Mouse (Mus musculus): Measurements from ENCODE around the gene Prkce.
"Not testable (repeated sequence)": the region's sequence is repeated elsewhere in the genome, so short reads cannot be mapped to it uniquely, and the experiment has no call there.

Prkce gene

DNA sequence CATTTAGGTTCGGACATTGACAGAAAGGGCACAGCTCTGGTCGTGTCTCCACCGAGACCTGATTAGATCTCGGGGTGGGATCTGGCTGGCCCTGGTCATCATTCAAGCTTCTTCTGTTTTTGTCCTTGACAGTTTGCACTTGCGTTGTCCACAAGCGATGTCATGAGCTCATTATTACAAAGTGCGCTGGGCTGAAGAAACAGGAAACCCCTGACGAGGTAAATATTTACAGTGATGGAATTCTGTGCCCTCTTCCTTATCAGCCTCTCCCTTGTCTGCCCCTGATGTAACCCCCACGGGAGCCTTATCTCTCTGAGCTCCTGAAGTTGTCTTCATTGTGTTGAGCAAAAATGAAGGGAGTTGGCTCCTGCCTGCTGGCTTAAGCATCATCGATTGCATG is 309.1 kb downstream of the Prkce start:
- no peak for DNase-seq (ENCODE audit: low spot score in 2 of 2)

- DNase-seq (ENCODE audit: low spot score in 2 of 2) = not testable (repeated sequence)
Observed at GRCm38 (mm10) chr17:86477401-86477800, 309.8 kb downstream of the Prkce start.

- DNase-seq (ENCODE audit: low spot score in 2 of 2) = no peak
Observed at GRCm38 (mm10) chr17:86479406-86479805, 311.8 kb downstream of the Prkce start.

DNA sequence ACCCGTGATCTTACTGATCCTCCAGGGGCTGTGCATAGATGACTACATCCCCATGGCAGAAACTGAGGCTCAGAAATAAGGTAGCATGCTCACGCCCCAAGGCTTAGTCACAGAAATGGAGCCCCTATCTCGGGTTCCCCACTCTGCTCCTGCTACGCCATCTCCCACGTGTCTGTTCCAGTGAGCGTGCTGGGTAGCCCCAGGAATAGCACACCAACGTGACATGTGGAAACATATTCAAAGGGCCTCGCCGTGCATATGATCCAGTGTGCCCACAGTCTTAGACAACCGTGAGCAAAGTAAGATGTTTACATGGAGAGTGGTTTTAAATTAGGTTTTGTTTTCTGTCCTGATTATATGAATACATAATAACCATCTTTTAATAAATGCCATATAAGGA is 315.1 kb downstream of the Prkce start:
- no peak for DNase-seq (ENCODE audit: low spot score in 2 of 2)

- DNase-seq (ENCODE audit: low spot score in 2 of 2) = peak; percentile 79 to 80
Observed at GRCm38 (mm10) chr17:86484087-86484737, 316.6 kb downstream of the Prkce start.

GRCm38 (mm10) chr17:86486657-86487056 is 319.1 kb downstream of the Prkce start:
- no peak for DNase-seq (ENCODE audit: low spot score in 2 of 2)

DNA sequence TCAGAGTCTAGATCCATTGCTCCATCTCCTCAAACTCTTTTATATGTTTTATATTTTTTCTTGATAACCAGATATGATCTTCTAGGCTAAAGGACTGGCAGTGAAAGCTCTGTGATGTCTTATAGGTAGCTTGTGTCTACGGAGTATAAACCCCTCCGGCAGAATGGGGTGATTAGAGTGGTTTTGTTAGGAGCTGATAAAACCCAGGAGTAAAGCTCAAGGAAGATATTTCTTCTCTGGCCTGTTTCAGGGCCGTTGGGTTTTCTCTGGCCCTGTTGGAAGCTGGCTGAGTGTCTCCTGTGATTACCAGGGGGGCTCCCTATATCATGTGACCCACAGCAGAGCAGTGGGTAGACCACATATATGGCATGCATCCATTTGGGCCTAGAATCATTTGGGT is 319.9 kb downstream of the Prkce start:
- DNase-seq (ENCODE audit: low spot score in 2 of 2) = no peak

GRCm38 (mm10) chr17:86489827-86490226 is 322.2 kb downstream of the Prkce start:
- no peak for DNase-seq (ENCODE audit: low spot score in 2 of 2)

GRCm38 (mm10) chr17:86492376-86492775 is 324.8 kb downstream of the Prkce start:
- DNase-seq (ENCODE audit: low spot score in 2 of 2) = no peak

DNA sequence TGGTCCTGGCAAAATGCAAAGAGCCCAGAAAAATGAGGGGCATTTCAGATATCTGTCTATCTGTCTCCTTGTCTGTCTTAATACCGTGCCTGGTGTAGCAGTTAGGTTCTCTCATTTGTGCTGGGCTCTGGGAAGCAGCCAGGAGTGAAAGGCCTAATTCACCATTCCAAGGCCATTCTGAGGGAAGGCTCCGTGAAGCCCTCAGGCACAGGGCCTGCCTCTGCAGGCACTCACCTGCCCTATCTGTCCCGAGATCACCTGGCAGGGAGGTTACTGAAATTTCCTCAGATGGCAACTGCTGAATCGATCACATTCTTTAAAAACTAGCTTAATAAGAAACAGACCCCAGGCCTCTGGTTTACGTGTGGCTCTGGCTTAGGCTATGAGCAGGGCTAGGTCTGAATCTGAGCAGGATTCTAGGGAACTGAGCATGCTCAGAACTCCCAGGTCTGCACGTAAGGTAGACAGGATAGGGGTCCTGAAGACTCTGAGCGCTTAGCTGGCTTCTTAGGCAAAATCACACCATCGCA is 326.4 kb downstream of the Prkce start:
- DNase-seq (ENCODE audit: low spot score in 2 of 2) = no peak

DNA sequence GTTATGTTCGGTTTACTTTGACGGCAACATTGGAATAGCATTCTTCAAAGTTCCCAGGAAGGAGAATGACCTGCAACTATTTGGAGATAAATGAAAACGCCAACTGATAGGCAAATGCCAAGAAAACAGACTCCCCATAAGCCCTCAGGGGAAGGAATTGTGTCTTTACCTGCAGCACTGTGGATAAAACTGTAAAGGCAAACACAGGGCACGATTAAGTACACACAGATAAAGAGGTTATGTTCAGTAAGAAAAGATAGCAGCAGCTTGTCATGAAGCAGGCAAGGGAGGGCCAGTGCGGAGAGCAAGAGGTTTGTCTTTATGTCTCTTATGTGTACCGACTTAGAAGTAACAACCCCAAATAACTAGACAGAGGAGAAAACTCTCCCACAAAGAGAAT is 326.9 kb downstream of the Prkce start:
- DNase-seq (ENCODE audit: low spot score in 2 of 2) = no peak

- DNase-seq (ENCODE audit: low spot score in 2 of 2) = no peak
Observed at GRCm38 (mm10) chr17:86494895-86495294, 327.3 kb downstream of the Prkce start.

DNA sequence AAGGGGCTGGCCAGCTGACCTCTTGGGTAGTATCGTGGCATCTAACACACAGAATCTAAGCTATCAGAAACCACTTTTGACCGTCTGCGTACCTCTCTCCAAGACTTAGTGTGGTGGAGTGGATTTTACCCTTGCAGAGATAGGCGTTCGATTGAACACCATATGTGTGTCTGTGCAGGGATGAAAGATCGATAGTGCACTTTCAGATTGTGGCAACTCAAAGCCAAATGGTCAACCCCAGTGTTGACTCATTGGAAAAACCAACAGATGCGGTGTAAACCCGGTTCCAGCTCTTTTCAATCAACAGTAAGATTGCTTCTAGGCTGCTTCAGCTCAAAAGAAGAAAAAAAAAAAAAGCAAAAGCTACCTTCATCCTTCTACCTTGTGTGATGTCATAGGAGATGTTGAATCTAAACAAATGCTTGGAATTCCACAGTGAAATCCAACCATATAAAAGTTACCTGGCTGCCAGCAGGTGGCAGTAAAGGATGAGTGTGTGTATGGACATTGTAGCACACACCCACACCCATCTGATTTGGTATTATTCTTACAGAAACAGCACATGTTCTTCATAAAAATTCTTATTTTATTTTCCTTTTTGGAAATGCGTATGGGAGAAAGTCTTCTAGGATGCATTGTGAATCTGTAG is 328.7 kb downstream of the Prkce start:
- peak in 1 of 2 experiments; percentile 60 for DNase-seq (ENCODE audit: low spot score in 2 of 2)

- no peak for DNase-seq (ENCODE audit: low spot score in 2 of 2)
Observed at GRCm38 (mm10) chr17:86497302-86497701, 329.7 kb downstream of the Prkce start.

GRCm38 (mm10) chr17:86499359-86500045 is 331.9 kb downstream of the Prkce start:
- DNase-seq (ENCODE audit: low spot score in 2 of 2) = no peak

DNA sequence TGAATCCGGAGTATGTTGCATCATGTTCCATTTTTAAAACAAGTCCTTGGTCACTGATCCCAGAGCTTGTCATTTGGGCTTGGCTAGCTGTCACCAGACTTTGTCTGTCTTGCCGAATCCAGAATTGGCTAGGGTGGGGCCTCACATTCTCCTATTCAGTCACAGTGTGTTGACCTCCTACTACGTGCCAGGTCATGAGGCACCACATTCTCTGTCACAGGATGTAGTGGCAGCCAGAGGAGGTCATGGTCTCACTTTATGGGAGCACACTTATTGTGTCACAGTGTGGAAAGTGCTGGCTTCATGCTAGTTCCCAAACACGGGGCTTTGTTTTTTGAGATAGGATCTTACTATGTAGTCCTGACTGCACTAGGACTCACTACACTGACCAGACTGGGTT is 333.8 kb downstream of the Prkce start:
- no peak for DNase-seq (ENCODE audit: low spot score in 2 of 2)

- no peak for DNase-seq (ENCODE audit: low spot score in 2 of 2)
Observed at GRCm38 (mm10) chr17:86503208-86503897, 335.8 kb downstream of the Prkce start.

DNA sequence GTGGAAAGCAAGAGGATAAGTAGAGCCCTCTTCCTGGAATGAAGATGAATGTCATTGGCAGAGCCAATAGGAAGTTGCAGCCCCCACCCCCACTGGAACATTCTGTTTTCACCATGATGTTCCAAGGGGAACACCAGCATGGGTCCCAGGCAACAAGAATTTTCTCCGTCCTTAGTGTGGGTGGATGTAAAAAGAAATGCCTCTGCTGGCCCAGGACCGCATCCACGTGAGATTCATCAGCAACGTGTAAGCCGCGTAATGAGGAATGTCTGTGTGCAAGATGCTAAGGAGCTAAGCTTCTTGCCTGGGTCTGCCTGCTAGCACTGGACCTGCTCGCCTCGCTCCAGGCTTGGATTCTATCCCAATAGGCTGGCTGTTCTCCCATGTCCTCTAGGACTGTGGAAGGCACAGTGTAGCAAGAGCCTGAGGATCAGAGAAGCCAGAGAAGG is 337.6 kb downstream of the Prkce start, which contains the start of gene Gm10309:
Gene Gm10309, minus strand, starts transcription at position 50 of the 449 bp plus-strand sequence.
- peak in 1 of 2 experiments; percentile 43 for DNase-seq (ENCODE audit: low spot score in 2 of 2)

GRCm38 (mm10) chr17:86506881-86507280 is 339.3 kb downstream of the Prkce start:
- no peak for DNase-seq (ENCODE audit: low spot score in 2 of 2)

GRCm38 (mm10) chr17:86507342-86508211 is 340.0 kb downstream of the Prkce start:
- no peak for DNase-seq (ENCODE audit: low spot score in 2 of 2)

DNA sequence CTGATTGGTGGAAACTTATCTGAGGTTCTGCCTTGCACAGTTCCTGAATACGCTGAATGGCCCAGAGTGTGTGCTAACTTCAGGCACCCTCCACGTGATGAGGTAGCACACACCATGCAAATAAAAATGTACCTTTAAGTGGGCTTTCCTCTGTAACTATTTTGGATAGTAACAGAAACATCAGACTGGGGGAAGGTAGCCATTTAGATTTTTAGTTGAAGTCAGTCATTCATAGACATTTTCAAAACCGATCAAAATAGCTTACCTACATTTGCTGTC is 340.6 kb downstream of the Prkce start:
- no peak for DNase-seq (ENCODE audit: low spot score in 2 of 2)
